Mouse (Mus musculus) liver, adult 2 months (tissue): ENCODE measurements at regions not wholly inside any gene's neighbourhood (a gene's known extent, or its start where the extent isn't known, plus 50 kb on each side); places are given as distances from the start of the nearest gene placed in this dataset.
A peak's percentile ranks its signal among the peaks of the same experiment; 100 is the strongest.

Experiments used
- DNase-seq: peaks from one replicate; pipeline ENCODE4 v3.0.0-alpha.2; 2011; ENCODE audit warnings: low read depth, low spot score; ENCODE audit errors: extremely low read depth
- H3K27ac ChIP-seq: fragments of 200-500 bp; replicated peaks from 2 replicates; pipeline ENCODE4 v1.5.1; 2012; ENCODE audit warnings: low read depth, mild to moderate bottlenecking, control low read depth, inconsistent platforms, low read length; ENCODE audit not compliant: insufficient read depth
- H3K27me3 ChIP-seq: fragments of 200-500 bp; 2 replicates; pipeline ENCODE4 v1.6.1; 2012; ENCODE audit warnings: mild to moderate bottlenecking, moderate library complexity, low read length, inconsistent platforms; ENCODE audit not compliant: control insufficient read depth, insufficient read depth
- H3K36me3 ChIP-seq: fragments of 200-500 bp; 2 replicates; pipeline ENCODE4 v1.6.1; 2012; ENCODE audit warnings: low read length, inconsistent platforms; ENCODE audit not compliant: control insufficient read depth, insufficient read depth
- H3K4me1 ChIP-seq: fragments of 200-500 bp; 2 replicates; pipeline ENCODE4 v1.6.1; 2011; ENCODE audit warnings: low read length; ENCODE audit not compliant: control insufficient read depth, insufficient read depth
- H3K4me3 ChIP-seq: fragments of 200-500 bp; 2 replicates; pipeline ENCODE4 v1.5.1; 2011; ENCODE audit warnings: low read depth, mild to moderate bottlenecking, control low read depth, low read length, moderate library complexity; ENCODE audit not compliant: insufficient read depth
- H3K79me2 ChIP-seq: fragments of 200-500 bp; 2 replicates; pipeline ENCODE4 v1.6.1; 2012; ENCODE audit warnings: inconsistent platforms, mild to moderate bottlenecking, low read length, moderate library complexity; ENCODE audit not compliant: control insufficient read depth, insufficient read depth
- H3K9ac ChIP-seq: fragments of 200-500 bp; 2 replicates; pipeline ENCODE4 v1.6.1; 2012; ENCODE audit warnings: low read depth, mild to moderate bottlenecking, control low read depth, inconsistent platforms, low read length
- CTCF ChIP-seq: fragments of 200-500 bp; IDR thresholded peaks from 2 replicates; pipeline ENCODE4 v1.5.1; 2011; ENCODE audit warnings: low read depth, low read length, control low read depth
- POLR2A ChIP-seq: fragments of 200-500 bp; IDR thresholded peaks from 2 replicates; pipeline ENCODE4 v1.6.1; 2011; ENCODE audit warnings: low read length, control low read depth; ENCODE audit not compliant: insufficient read depth; ENCODE audit errors: extremely low read depth
- WGBS: fragments of 180-500 bp; shearing (Covaris S2); methylation state at CpG from one replicate; pipeline ENCODE4 v1.1.7; 2018; 5-methylcytosine and 5-hydroxymethylcytosine counted together

DNA sequence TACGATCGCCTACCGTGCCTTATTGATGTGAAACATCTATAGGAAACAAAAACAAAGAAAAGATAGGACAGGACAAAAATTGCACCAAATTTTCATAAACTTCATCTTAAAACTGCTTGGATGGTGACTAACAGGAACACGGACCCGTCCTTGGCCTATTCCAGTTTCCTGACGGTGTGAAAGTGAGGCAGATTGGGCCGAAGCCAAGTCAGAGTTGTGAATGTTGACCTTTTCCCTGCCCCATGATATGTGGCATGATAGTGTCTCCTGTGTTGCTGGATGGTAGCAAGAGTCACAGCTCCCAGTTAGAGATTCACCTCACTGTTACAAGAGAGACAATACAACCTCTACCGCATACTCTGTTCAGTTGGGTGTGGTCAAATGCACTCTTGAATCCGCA is 195.8 kb downstream of the Pik3r1 start:
- DNase-seq, result peak; percentile 33
- TF ChIP-seq CTCF (no peak), POLR2A (no peak)
- Histone ChIP-seq H3K36me3 (no peaks in the 10 kb centered on the region), H3K9ac (no peak overlapping the region), H3K4me3 (no peak overlapping the region), H3K27ac (no peak overlapping the region), H3K79me2 (no peaks in the 10 kb centered on the region), H3K4me1 (no peaks in the 10 kb centered on the region), H3K27me3 (no peaks in the 10 kb centered on the region)
- WGBS, result 76% methylated on average over 9 of the region's 9 CpGs

DNA sequence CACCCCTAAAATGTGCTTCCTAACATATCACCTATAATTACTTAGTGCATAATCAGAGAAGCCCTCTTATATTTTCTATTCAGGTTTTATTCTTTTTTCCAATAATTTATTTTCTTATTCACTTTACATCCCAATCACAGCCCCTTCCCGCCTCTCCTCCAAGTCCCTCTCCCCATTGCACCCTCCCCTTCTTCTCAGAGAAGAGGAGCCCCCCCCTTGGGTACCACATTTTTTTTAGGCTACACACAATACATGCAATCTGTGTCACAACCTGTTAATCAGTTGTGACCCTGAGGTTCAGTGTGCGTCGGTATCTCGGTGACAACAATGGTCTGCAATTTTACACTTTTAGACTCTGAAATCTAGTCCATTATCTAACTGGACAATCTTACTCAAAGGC is 198.0 kb downstream of the Pik3r1 start:
- Histone ChIP-seq H3K36me3 (no peaks in the 10 kb centered on the region), H3K9ac (no peak overlapping the region), H3K4me3 (no peak overlapping the region), H3K4me1 (no peaks in the 10 kb centered on the region), H3K27me3 (no peaks in the 10 kb centered on the region), H3K79me2 (no peaks in the 10 kb centered on the region), H3K27ac (no peak overlapping the region)
- WGBS, result 79% methylated on average over 4 of the region's 4 CpGs
- DNase-seq, result no peak
- TF ChIP-seq CTCF (no peak), POLR2A (no peak)

DNA sequence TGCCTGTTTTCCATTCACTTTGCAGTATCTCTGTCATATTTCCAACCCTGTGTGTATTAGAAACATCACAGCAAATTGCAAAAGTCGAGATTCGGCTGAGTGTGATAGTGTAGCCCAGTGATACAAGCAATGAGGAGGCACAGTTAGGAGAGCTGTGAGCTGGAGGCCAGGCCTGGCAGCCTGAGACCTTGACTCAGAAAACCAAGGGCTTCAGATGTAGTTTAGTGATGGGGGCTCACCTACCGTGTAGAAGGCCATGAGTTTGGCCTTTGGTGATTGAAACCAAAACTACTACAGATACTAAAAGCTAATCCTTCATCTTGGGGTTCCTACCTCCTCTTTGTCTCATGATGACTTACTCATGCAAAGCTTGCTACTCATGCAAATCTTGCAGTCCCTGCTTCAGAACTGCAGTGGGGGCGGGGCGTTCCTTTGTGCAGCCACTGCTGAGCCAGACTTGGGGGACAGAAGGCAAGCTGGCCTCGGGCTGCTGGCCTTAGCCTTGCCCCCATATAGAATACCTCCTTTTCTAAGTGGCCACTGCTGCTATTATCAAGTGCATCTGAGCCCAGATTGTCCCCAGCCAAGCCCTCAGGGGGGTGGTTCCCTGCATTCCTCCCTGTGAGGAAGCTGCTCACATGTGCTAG is 198.9 kb downstream of the Pik3r1 start:
- no peak overlapping the region for H3K27ac ChIP-seq
- 88% methylated on average over 6 of the region's 6 CpGs for WGBS
- TF ChIP-seq POLR2A (no peak), CTCF (no peak)
- no peak overlapping the region for H3K4me3 ChIP-seq
- no peaks in the 10 kb centered on the region for H3K4me1 ChIP-seq
- no peaks in the 10 kb centered on the region for H3K79me2 ChIP-seq
- no peak for DNase-seq
- H3K36me3 ChIP-seq, result no peaks in the 10 kb centered on the region
- H3K27me3 ChIP-seq, result no peaks in the 10 kb centered on the region
- no peak overlapping the region for H3K9ac ChIP-seq

DNA sequence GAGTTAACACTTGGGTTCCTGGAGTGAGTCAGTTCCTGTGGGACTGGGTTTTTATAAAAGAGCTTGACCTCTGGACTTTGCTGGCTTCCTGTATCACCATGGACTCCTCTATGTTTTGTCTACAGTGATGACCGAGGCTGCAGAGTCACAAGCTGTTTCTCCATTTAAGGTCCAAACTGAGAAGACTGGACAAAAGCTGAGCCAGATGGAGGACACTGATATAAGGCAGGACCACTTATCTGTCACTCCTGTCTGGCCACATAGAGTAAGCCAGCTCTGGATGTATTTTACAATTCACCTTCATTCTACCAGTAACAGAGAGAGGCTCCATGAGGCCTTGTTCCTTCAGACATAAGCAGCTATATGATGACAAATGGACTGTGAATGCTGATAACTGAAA is 202.7 kb downstream of the Pik3r1 start:
- H3K36me3 ChIP-seq, result no peaks in the 10 kb centered on the region
- H3K9ac ChIP-seq, result no peak overlapping the region
- no peaks in the 10 kb centered on the region for H3K79me2 ChIP-seq
- no peaks in the 10 kb centered on the region for H3K4me1 ChIP-seq
- no peak for DNase-seq
- H3K27me3 ChIP-seq, result no peaks in the 10 kb centered on the region
- no peak overlapping the region for H3K27ac ChIP-seq
- no peak overlapping the region for H3K4me3 ChIP-seq
- 81% methylated on average over 1 of the region's 1 CpGs for WGBS
- TF ChIP-seq CTCF, result no peak
- TF ChIP-seq POLR2A, result no peak

DNA sequence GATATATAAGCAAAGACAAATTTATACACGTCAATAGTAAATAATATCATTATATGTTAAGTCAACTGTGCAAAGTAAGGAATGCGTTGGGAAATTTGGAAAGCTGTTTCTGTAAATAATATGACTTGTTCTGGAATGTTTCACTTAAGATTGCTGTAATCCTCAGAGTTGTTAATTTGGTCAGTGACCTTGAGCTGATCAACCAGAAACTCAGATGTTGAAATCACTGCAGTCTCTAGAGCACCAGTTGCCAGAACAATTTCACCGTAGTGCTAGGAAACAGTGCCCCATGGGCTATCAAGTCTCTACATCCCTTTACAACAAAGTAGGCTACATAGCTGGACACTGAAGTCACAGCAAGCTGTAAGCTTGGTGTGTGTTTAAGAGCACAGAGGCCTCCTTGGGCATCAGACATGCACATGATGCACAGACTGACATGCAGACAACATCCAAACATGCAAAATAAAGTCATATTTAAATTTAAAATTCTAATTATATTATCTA is 212.6 kb downstream of the Pik3r1 start:
- Histone ChIP-seq H3K9ac (no peak overlapping the region), H3K27me3 (no peaks in the 10 kb centered on the region), H3K4me3 (no peak overlapping the region), H3K79me2 (no peaks in the 10 kb centered on the region), H3K27ac (no peak overlapping the region), H3K4me1 (peaks cover 3% of the 10 kb centered on the region), H3K36me3 (no peaks in the 10 kb centered on the region)
- 14% methylated on average over 3 of the region's 3 CpGs for WGBS
- no peak for TF ChIP-seq CTCF
- no peak for TF ChIP-seq POLR2A
- peak; percentile 85 for DNase-seq

DNA sequence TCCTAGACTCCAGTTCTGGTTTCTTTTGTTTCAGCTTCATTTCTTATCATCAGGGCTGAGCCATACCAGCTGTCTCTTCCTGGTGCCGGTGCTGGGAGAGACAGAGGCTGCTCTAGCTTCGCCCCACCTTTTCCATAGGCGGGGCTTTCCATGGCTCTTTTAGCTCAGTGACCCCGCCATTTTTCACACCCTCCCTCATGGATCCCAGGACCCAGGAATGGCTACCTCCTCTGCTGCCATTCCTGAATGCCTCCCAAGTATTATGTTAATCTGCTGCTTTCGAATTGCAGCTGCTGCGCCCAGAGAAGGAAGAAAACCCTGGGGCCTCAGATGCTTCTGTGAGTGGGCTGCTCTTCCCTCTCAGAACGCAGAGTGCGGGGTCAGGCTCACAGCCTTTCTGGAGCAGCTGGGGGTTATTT is 214.9 kb downstream of the Pik3r1 start:
- H3K79me2 ChIP-seq, result no peaks in the 10 kb centered on the region
- TF ChIP-seq CTCF, result no peak
- no peak for TF ChIP-seq POLR2A
- DNase-seq, result no peak
- H3K36me3 ChIP-seq, result no peaks in the 10 kb centered on the region
- no peak overlapping the region for H3K4me3 ChIP-seq
- no peak overlapping the region for H3K9ac ChIP-seq
- H3K4me1 ChIP-seq, result peaks cover 3% of the 10 kb centered on the region
- 74% methylated on average over 8 of the region's 8 CpGs for WGBS
- H3K27me3 ChIP-seq, result no peaks in the 10 kb centered on the region
- H3K27ac ChIP-seq, result no peak overlapping the region
